Mouse (Mus musculus) lung, embryonic 14.5 days (tissue): ENCODE data around the gene Acoxl. TPM values are rescaled to one million over a fixed set of nuclear protein-coding genes. Genes with fewer than 3 reads are reported as not detected.
A peak's percentile ranks its signal among the peaks of the same experiment; 100 is the strongest.

Experiments used
- ATAC-seq: fragments of 200-750 bp; cut with Nextera tagmentation; 2 replicates; pipeline ENCODE4 v1.8.0; 2017; ENCODE audit warnings: mild to moderate bottlenecking, moderate TSS enrichment, moderate library complexity; ENCODE audit not compliant: insufficient read depth
- DNase-seq: peaks from one replicate; pipeline ENCODE4 v3.0.0-alpha.2; 2015
- H3K27ac ChIP-seq: fragments of 300-500 bp; sonication (generic); 2 replicates; pipeline ENCODE4 v1.5.1; 2014; ENCODE audit warnings: low read depth, mild to moderate bottlenecking, moderate library complexity
- H3K27me3 ChIP-seq: fragments of 300-500 bp; sonication (generic); 2 replicates; pipeline ENCODE4 v1.6.1; 2014; ENCODE audit warnings: low read length, control low read depth; ENCODE audit not compliant: insufficient read depth
- H3K36me3 ChIP-seq: fragments of 300-500 bp; sonication (generic); 2 replicates; pipeline ENCODE4 v1.6.1; 2014; ENCODE audit warnings: control low read depth; ENCODE audit not compliant: insufficient read depth
- H3K4me1 ChIP-seq: fragments of 300-500 bp; sonication (generic); 2 replicates; pipeline ENCODE4 v1.6.1; 2014; ENCODE audit warnings: antibody characterized with exemption, control low read depth; ENCODE audit not compliant: insufficient read depth
- H3K4me2 ChIP-seq: fragments of 300-500 bp; sonication (generic); 2 replicates; pipeline ENCODE4 v1.6.1; 2014; ENCODE audit warnings: mild to moderate bottlenecking
- H3K4me3 ChIP-seq: fragments of 300-500 bp; sonication (generic); 2 replicates; pipeline ENCODE4 v1.5.1; 2014; ENCODE audit warnings: low read depth, low read length
- H3K9ac ChIP-seq: fragments of 300-500 bp; sonication (generic); 2 replicates; pipeline ENCODE4 v1.6.1; 2014
- H3K9me3 ChIP-seq: fragments of 300-500 bp; sonication (generic); 2 replicates; pipeline ENCODE4 v1.6.1; 2016; ENCODE audit warnings: low read depth, low read length, control low read depth
- CTCF ChIP-seq: IDR thresholded peaks from 2 replicates; pipeline ENCODE4 v1.5.1; 2016; ENCODE audit warnings: antibody characterized with exemption, low read depth
- WGBS: fragments of 180-500 bp; shearing (Covaris S2); extraction: QIAGEN DNeasy Blood & Tissue Kit; methylation state at CpG from one replicate; pipeline ENCODE4 v1.1.7; 2014; 5-methylcytosine and 5-hydroxymethylcytosine counted together
- polyA plus RNA-seq: library from polyadenylated mRNA; unstranded; fragments of >200 nt; fragmentation: Nextera tagmentation; extraction: Ambion mirVana; gene quantifications from 2 replicates; pipeline ENCODE4 v1.2.1, GENCODE M21; 2014

The Acoxl gene
- polyA plus RNA-seq, 1 experiment from 2014 or later: 0.30 TPM

DNA sequence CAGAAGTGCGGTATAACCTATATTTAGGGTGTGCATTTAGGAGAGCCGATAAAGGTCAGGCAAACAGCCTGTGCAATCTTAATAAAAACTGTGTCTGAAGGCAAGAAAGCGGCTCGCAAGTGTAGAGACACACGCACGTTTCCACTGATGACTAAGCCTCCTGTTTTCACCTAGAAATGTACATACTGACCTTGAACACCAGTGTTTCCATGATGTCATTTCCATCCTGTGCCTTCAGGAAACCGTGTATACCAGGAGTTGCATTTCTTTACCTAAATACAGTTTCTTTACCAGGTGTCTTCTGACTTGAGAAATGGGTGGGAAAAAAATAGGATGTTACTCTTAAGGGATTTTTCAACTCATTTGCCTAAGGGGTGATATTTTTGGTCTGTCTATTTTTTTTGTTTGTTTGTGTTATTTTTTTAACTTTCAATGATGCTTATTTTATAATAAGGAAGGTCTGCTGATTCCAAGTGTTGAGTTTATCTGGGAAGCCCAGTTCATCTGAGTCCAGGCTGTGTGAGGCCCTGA lies 248.4 kb downstream of the Acoxl start:
- no peak for TF ChIP-seq CTCF
- Histone ChIP-seq H3K4me3 (no peak overlapping the region), H3K9me3 (no peaks in the 10 kb centered on the region), H3K27ac (no peak overlapping the region), H3K36me3 (no peaks in the 10 kb centered on the region), H3K9ac (no peak overlapping the region), H3K4me2 (no peak overlapping the region), H3K4me1 (no peaks in the 10 kb centered on the region), H3K27me3 (no peaks in the 10 kb centered on the region)
- DNase-seq: peak; percentile 13
- no peak for ATAC-seq
- 60% methylated on average over 7 of the region's 7 CpGs for WGBS

DNA sequence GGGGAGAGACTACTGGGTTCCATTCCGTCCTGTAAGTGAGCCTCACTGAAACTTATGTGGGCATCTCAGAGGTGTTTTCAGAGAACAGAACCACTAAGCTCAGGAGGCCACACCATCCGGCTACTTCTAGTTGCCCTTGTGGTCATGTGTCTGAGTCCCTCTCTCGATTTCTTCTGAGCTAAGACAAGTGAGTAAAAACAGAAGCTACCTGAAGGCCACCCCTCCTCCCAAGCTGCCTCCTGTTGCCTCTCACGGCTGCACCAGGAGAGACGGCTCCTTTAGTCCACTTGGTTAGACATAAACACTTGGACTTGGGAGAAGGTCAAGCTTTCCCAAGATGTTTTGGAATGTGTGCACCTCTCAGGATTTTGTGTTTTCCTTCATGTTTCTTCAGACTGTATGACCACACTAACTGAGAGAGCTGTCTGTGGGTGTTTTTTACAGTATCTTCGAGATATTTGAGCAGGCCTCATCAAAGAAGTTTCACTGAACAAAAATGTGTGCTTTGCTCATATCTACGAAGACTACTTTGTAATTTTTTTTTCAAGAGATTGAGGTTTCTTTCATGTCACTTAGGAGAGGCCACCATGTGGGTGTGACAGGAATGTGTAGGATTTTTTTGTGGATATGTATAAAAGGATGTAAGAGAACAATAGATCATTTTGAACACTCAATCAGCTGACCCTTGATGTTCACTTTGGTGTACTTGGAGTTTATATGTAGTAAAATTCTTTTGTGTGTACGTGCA lies 249.3 kb downstream of the Acoxl start:
- Histone ChIP-seq H3K36me3 (no peaks in the 10 kb centered on the region), H3K4me2 (no peak overlapping the region), H3K4me1 (no peaks in the 10 kb centered on the region), H3K9me3 (no peaks in the 10 kb centered on the region), H3K27me3 (no peaks in the 10 kb centered on the region), H3K9ac (no peak overlapping the region), H3K27ac (no peak overlapping the region), H3K4me3 (no peak overlapping the region)
- ATAC-seq: no peak
- 64% methylated on average over 8 of the region's 8 CpGs for WGBS
- TF ChIP-seq CTCF: no peak
- DNase-seq: no peak

DNA sequence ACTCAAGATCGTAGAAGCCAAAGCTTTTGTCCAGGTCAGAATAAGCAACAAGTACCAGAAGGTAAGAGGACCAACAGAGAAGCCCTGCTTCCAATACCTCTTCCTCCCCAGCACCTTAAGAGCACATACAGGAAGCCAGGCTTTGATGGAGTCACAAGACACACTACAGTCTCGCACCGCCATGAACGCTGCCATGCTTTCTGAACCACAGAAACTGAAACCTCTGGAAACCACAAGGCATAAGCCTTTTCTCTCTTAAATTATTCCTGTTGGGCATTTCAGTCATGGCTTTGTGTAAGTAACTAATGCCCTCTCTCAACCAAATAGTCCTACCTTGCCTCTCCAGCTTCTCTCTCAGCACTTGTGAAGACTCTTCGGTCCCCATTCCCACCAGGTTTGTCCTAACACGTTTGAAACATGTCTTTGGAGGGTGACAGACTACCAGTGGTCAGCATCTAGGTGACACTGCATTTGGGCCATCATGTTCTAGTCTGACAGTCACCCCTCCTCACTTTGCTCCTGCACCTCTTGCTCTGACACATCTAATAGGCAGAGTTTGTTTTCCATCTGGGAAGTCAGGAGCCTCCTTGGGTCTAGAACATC lies 251.7 kb downstream of the Acoxl start:
- H3K27me3 ChIP-seq: no peaks in the 10 kb centered on the region
- no peaks in the 10 kb centered on the region for H3K9me3 ChIP-seq
- H3K36me3 ChIP-seq: no peaks in the 10 kb centered on the region
- no peak for TF ChIP-seq CTCF
- DNase-seq: no peak
- H3K4me2 ChIP-seq: no peak overlapping the region
- no peak overlapping the region for H3K27ac ChIP-seq
- ATAC-seq: no peak
- H3K4me3 ChIP-seq: no peak overlapping the region
- H3K4me1 ChIP-seq: no peaks in the 10 kb centered on the region; the same call in 1 of the 2 replicates
- WGBS: 86% methylated on average over 6 of the region's 6 CpGs
- H3K9ac ChIP-seq: no peak overlapping the region

DNA sequence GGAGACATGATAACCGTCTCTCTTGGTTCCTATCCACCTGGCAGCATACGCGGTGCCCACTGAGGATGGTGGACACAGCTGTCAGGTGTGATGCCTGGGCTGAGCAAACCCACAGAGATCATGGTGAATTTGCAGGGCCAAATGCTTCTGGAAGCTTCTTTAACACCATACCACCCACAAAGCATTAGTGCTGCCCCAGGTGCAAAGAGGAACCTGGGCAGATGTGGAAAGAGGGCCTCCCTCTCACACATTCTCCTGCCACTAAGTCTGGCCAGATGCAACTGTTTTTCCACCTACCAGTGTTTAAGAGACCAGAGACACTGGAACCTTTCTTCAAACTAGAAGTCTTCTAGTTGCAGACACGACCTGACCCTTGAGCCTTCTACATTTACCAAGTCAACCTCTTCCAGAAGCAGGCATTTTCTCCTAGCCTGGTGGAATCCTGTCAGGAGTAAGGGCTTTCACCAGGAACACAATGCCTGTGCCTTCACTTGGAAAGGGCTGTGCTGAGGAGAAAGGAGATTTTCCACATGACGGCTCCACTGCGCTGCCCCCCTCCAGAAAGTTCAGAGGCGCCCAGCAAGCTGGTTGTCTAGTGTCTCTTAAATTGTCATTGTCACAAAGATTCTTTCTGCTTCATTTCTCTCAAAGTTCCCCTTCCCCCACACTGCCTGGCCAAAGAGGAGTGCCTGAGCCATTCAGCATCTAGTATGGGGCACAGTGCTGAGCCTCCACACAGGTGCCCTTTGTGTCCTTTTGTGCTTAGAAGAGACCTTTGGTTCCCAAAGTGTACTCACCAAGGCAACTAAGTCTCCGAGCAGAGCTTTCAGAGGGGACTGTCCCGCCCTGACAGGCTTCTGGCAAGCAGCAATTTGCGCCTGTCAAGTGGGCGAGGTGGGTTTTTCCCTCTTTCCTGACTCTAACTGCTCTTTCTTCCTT lies 253.0 kb downstream of the Acoxl start:
- ATAC-seq (no peak), DNase-seq (no peak)
- H3K4me2 ChIP-seq: no peak overlapping the region
- no peaks in the 10 kb centered on the region; the same call in 1 of the 2 replicates for H3K4me1 ChIP-seq
- no peaks in the 10 kb centered on the region for H3K36me3 ChIP-seq
- H3K27me3 ChIP-seq: no peaks in the 10 kb centered on the region
- H3K9ac ChIP-seq: no peak overlapping the region
- WGBS: 75% methylated on average over 11 of the region's 11 CpGs
- no peaks in the 10 kb centered on the region for H3K9me3 ChIP-seq
- H3K4me3 ChIP-seq: no peak overlapping the region
- TF ChIP-seq CTCF: no peak
- no peak overlapping the region for H3K27ac ChIP-seq

DNA sequence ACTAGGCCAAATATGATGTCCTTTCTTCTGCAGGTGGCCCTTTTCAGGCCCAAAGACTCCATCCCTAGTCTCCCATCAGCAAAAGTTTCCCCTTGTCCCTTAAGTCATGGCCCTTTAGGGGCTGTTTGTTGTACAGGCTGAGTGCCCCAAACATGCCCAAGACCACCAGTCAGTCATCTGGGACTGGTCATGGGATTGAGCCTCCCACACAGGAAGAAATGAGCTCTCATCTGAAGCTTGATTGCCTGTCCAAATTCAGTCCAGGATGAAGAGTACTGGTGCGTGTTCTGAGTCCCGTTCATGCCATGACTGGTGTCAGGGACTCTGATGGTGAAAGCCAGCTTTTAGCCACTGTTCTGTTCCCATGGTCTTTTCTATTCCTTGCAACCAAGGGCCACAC lies 253.8 kb downstream of the Acoxl start:
- no peak for ATAC-seq
- DNase-seq: no peak
- WGBS: 90% methylated on average over 2 of the region's 2 CpGs
- no peak overlapping the region for H3K9ac ChIP-seq
- no peaks in the 10 kb centered on the region; the same call in 1 of the 2 replicates for H3K4me1 ChIP-seq
- H3K27ac ChIP-seq: no peak overlapping the region
- H3K27me3 ChIP-seq: no peaks in the 10 kb centered on the region
- H3K4me2 ChIP-seq: no peak overlapping the region
- no peak overlapping the region for H3K4me3 ChIP-seq
- no peak for TF ChIP-seq CTCF
- no peaks in the 10 kb centered on the region for H3K9me3 ChIP-seq
- no peaks in the 10 kb centered on the region for H3K36me3 ChIP-seq

DNA sequence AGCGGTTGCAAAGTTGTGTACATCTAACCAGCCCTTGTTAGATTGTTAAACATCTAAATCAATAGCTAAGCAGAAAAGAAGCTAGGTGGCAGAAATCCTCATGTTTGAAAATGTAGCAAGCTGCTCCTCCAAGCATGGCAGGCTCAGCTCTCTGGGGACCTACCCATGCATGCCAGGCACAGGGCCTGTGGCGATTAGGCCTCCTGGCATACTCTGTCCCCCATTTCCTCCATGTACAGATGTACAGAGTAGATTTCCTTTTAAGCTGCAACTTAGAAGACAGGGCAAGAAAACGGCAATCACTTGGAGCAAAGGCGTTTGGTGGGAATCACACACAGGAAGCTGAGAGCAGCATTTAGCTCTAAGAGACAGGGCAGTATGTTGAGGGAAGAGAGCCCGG lies 255.5 kb downstream of the Acoxl start:
- Histone ChIP-seq H3K27ac (no peak overlapping the region), H3K9ac (no peak overlapping the region), H3K4me2 (no peak overlapping the region), H3K4me1 (no peaks in the 10 kb centered on the region; the same call in 1 of the 2 replicates), H3K27me3 (no peaks in the 10 kb centered on the region), H3K36me3 (no peaks in the 10 kb centered on the region), H3K4me3 (no peak overlapping the region), H3K9me3 (no peaks in the 10 kb centered on the region)
- WGBS: 66% methylated on average over 5 of the region's 5 CpGs
- no peak for TF ChIP-seq CTCF
- no peak for ATAC-seq
- no peak for DNase-seq

- 52% methylated on average over 2 of the region's 2 CpGs for WGBS
- no peaks in the 10 kb centered on the region for H3K9me3 ChIP-seq
- H3K36me3 ChIP-seq: no peaks in the 10 kb centered on the region
- H3K27ac ChIP-seq: no peak overlapping the region
- no peaks in the 10 kb centered on the region; the same call in 1 of the 2 replicates for H3K4me1 ChIP-seq
- DNase-seq (no peak), ATAC-seq (no peak)
- no peak for TF ChIP-seq CTCF
- no peak overlapping the region for H3K4me2 ChIP-seq
- H3K27me3 ChIP-seq: no peaks in the 10 kb centered on the region
- no peak overlapping the region for H3K4me3 ChIP-seq
- no peak overlapping the region for H3K9ac ChIP-seq
Observed at GRCm38 (mm10) chr2:128094602-128095001, 255.9 kb downstream of the Acoxl start.
